Mouse (Mus musculus) right cerebral cortex, adult 2 months (tissue): ENCODE measurements at regions not wholly inside any gene's neighbourhood (a gene's known extent, or its start where the extent isn't known, plus 50 kb on each side); places are given as distances from the start of the nearest gene placed in this dataset.

Experiments used
- DNase-seq, 2 experiments: peaks; one replicate each; pipeline ENCODE4 v3.0.0; 2021 to 2022; ENCODE audit warnings: low spot score in 2 of 2

DNA sequence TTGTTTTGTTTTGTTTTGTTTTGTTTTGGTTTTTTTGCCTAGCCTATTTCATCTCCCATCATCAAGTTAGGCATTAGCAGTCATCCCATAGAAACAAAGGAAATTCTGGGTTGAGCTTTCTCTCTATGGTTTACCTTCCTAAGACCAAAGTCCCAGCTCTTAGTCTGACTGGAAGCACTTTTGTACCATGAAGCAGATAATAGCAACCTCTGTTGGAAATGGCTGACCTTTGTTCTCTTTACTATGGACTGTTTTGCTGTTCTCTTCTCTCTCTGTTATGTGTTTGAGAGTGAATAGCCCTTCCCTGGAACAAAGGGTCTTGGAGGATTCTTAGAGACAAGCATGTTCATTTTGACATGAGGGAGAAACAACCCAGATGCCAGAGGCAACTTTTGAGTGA is 1681.7 kb upstream of the 5930422O12Rik start:
- no peak for DNase-seq

DNA sequence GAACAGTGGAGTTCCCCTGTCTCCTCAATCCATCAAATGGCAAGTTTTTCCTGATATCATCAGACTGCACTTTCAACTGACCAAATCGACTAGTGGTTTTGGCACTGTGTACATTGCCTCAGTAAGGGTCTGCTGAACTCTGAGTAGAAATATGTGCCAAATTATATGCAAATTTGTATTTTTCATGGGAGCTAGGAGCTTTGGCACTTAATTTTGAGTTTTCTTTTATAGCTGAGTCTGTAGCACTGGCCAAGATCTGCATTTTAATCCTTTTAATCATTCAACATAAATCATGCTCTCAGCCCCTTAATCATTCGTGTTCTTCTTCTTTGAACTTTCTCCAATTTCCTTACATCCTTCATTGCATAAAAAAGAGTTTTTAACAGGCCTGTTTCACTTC is 1678.5 kb upstream of the 5930422O12Rik start:
- DNase-seq = no peak

DNA sequence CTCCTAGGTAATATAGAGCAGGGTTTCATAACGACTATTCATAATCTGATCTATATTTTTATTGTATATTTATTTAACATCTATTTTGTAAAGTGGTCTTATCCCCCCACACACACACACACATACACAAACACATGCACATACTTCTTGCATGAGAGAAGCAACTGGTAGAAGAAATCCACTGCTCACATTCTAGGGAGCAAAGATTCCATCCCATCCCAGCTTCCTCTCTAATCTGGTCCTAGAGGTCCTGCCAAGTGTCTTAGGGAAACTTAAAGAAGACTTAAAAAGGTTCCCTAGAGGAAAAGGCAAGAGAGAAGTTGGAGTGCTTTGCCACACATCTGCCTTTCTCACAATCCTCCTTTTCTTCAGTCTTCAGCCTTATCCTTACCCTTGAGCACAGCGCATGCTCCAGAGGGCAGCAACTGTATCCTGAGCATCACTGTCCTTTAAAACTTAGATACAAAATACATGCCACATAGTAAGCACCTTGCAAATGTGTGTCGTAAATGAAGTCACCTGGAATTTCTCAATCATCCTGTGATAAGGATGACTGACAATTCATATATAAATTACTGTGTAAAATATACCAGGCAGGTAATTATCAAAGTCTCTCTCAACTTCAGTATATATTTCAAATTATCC is 1677.9 kb upstream of the 5930422O12Rik start:
- no peak for DNase-seq

DNA sequence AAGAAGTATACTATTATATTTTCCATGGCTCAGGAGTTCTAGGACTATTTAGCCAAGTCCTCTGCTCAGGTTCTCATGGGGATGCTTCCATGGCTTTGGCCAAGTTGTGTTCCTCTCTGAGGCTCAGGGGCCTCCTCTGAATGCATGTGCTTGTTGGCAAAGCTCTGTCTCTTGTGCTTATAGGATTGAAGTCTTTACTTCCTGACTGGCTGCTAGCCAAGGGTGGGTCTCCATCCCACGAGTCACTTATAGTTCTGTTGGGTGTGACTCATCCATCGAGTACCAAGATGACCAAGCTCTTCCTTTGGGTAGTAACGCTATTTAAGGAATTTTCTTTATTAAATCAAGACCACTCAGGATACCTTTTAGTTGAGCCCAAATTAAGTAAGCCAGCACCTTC is 1672.8 kb upstream of the 5930422O12Rik start:
- DNase-seq = no peak

DNA sequence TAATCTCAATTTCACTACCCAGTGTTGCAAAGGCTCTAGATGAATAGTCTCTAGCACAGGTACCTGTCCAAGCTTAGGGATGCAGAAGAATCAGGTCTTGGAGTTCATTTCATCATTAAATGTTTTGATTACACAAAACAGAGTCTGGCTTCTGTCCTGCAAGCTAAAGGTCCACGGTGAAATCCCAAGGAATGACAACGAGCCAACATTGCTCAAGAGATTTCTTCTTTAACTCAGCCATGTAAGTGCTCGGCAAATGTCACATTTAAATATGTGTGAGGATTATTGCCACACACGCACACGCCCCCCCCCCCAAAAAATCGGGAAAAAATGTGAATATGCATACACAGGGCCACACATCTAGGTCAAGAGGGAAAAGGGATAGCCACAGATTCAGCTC is 1666.4 kb upstream of the 5930422O12Rik start:
- no peak for DNase-seq
